Mouse (Mus musculus): ENCODE measurements around the gene Amigo3.

- no peak for TF ChIP-seq GATA1 (IDR thresholded peaks at IDR 0.05; ENCODE audit: borderline replicate concordance, low read length)
- no peak for TF ChIP-seq FLI1 (IDR thresholded peaks at IDR 0.05; ENCODE audit: low read length)
These were observed 14.9 kb downstream of the Amigo3 start for GRCm38 (mm10) chr9:108067900-108068299.

Measured in megakaryocyte, embryonic 14.5 days (primary cell).